Mouse (Mus musculus) C2C12 (cell line): Measurements from ENCODE around the gene Tmem135.

Source experiments
- CTCF ChIP-seq: IDR thresholded peaks from one replicate; pipeline ENCODE4 v1.5.1; 2011; ENCODE audit not compliant: control insufficient read depth, insufficient read depth, insufficient read length
- MAX ChIP-seq: IDR thresholded peaks from one replicate; pipeline ENCODE4 v1.6.1; 2011; ENCODE audit warnings: mild to moderate bottlenecking, control low read depth
- MYOG ChIP-seq: IDR thresholded peaks from one replicate; pipeline ENCODE4 v1.6.1; 2011; ENCODE audit not compliant: control insufficient read depth, insufficient read length; ENCODE audit errors: extremely low read depth
- USF1 ChIP-seq: IDR thresholded peaks from one replicate; pipeline ENCODE4 v1.6.1; 2011; ENCODE audit warnings: low read depth, mild to moderate bottlenecking, control low read depth, moderate library complexity

- TF ChIP-seq CTCF: no peak
- TF ChIP-seq MYOG: no peak
- no peak for TF ChIP-seq MAX
- TF ChIP-seq USF1: no peak
Measured at GRCm38 (mm10) chr7:89155223-89155622, 248.8 kb downstream of the Tmem135 start.
